Comparison of ENCODE assay signal across 31 mouse cellular contexts in the genomic region with DNA sequence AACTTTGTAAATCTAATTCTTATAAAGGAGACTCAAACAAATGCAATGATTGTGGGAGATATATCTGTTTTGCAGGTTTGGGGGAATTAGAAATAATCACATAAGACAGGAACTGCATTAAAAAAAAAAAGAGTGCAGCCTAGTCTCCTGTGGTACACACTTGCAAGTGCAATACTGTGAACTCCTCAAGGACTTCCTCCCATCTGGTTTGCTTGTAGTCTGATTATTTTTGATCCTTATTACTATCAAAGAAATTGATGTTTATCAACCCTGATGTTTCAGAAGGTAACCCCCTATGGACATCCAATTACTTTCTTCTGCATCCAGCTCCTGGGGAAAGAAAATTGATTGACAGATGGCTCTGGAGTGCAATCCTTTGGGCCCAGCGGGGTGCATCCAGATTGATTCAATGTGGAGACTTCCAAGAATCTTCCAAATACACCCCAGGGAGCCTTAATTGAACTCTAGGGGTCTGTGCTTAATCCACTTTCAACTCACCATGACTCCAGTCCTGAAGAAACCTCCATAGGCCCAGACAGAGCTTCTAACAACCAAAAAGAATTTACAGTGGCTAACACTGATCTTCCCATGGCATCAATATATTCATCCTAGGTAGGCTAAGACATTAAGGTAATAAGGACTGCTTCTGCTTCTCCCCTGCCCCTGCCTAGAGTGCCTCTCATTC. TPM values are rescaled to one million over a fixed set of nuclear protein-coding genes. Genes with fewer than 3 reads are reported as not detected.
DNase-seq lines count a peak whose midpoint lies in the region; ATAC-seq lines count a peak whose summit lies in the region.
"Had no signal": no experiment of that assay in that cellular context is flagged by ENCODE, and none has a peak within 500 bp of the region (broad histone marks: within the 10 kb centered on the region; RNA-seq: fewer than 3 reads in every experiment).

No protein-coding gene starts in this region.

- H3K27me3 ChIP-seq in hindbrain, embryonic 11.5 days (ENCODE audit: control insufficient read depth, insufficient read depth, low read length): no peaks in the 10 kb centered on the region
- no peaks in the 10 kb centered on the region for H3K27me3 ChIP-seq in hindbrain, embryonic 14.5 days (ENCODE audit: control insufficient read depth, insufficient read depth, low read length)
- H3K27me3 ChIP-seq in midbrain, embryonic 16.5 days (ENCODE audit: control insufficient read depth, insufficient read depth, low read depth, low read length): no peaks in the 10 kb centered on the region
- H3K27me3 ChIP-seq: embryonic facial prominence, embryonic 12.5 days; heart, embryonic 13.5 days; kidney, embryonic 15.5 days; limb, embryonic 15.5 days; megakaryocyte, embryonic 14.5 days; neural tube, embryonic 13.5 days; stomach, embryonic 15.5 days had no signal

- no peak overlapping the region for H3K4me2 ChIP-seq in hindbrain, embryonic 11.5 days (replicated peaks; ENCODE audit: low read depth, low read length)
- H3K4me2 ChIP-seq in hindbrain, embryonic 14.5 days (replicated peaks): no peak overlapping the region
- H3K4me2 ChIP-seq in midbrain, embryonic 16.5 days (ENCODE audit: low read length): no peak overlapping the region
- H3K4me2 ChIP-seq: embryonic facial prominence, embryonic 12.5 days; heart, embryonic 13.5 days; kidney, embryonic 15.5 days; limb, embryonic 15.5 days; lung, embryonic 14.5 days; neural tube, embryonic 13.5 days; stomach, embryonic 15.5 days had no signal

- H3K9ac ChIP-seq in hindbrain, embryonic 11.5 days (ENCODE audit: low read depth, low read length): no peak overlapping the region
- H3K9ac ChIP-seq in hindbrain, embryonic 14.5 days: no peak overlapping the region
- no peak overlapping the region for H3K9ac ChIP-seq in midbrain, embryonic 16.5 days (ENCODE audit: low read depth, low read length)
- H3K9ac ChIP-seq: embryonic facial prominence, embryonic 12.5 days; heart, embryonic 13.5 days; kidney, embryonic 15.5 days; limb, embryonic 15.5 days; liver, embryonic 14.5 days; lung, embryonic 14.5 days; neural tube, embryonic 13.5 days; stomach, embryonic 15.5 days had no signal

- H3K27ac ChIP-seq in hindbrain, embryonic 11.5 days (ENCODE audit: low read depth, low read length): no peak overlapping the region
- H3K27ac ChIP-seq in hindbrain, embryonic 14.5 days: no peak overlapping the region
- no peak overlapping the region for H3K27ac ChIP-seq in midbrain, embryonic 16.5 days (ENCODE audit: low read length)
- H3K27ac ChIP-seq: embryonic facial prominence, embryonic 12.5 days; heart, adult 2 months; heart, embryonic 13.5 days; kidney, embryonic 15.5 days; left cerebral cortex, adult 2 months; limb, embryonic 15.5 days; liver, embryonic 14.5 days; neural tube, embryonic 13.5 days; stomach, embryonic 15.5 days had no signal

- peak; percentile 7 for DNase-seq in embryo, embryonic 11 days
- no peak for DNase-seq in embryo, embryonic 9.5 days (ENCODE audit: extremely low spot score)
- DNase-seq in hindbrain, embryonic 11.5 days (ENCODE audit: low spot score): peak; percentile 6
- DNase-seq in hindbrain, embryonic 14.5 days (ENCODE audit: low spot score): no peak
- peak; percentile 11 for DNase-seq in mesoderm, embryonic 11.5 days (ENCODE audit: low read depth, low spot score)
- DNase-seq in thymus, postnatal 0 days (ENCODE audit: low spot score): no peak
- DNase-seq in heart, postnatal 10 days: no peak
- DNase-seq: adrenal gland, postnatal 25 days; cerebellum, adult 11 months; cerebellum, postnatal 36 days; gastrocnemius, postnatal 25 days; heart, adult 2 months; kidney, adult 11 months; kidney, postnatal 4 days; left cerebral cortex, postnatal 4 days; lung, embryonic 14.5 days; lung, postnatal 36 days had no signal

- H3K4me1 ChIP-seq in hindbrain, embryonic 11.5 days (replicated peaks; ENCODE audit: control insufficient read depth, insufficient read depth, low read length): no peaks in the 10 kb centered on the region
- no peaks in the 10 kb centered on the region for H3K4me1 ChIP-seq in hindbrain, embryonic 14.5 days (replicated peaks; ENCODE audit: control insufficient read depth, insufficient read depth, low read length)
- H3K4me1 ChIP-seq in midbrain, embryonic 16.5 days (ENCODE audit: control insufficient read depth, insufficient read depth, low read length): 0 out of 2 replicates have a peak, but pooled peaks cover 3% of the 10 kb centered on the region
- H3K4me1 ChIP-seq: embryonic facial prominence, embryonic 12.5 days; heart, embryonic 13.5 days; kidney, embryonic 15.5 days; limb, embryonic 15.5 days; megakaryocyte, embryonic 14.5 days; neural tube, embryonic 13.5 days; stomach, embryonic 15.5 days had no signal

- H3K9me3 ChIP-seq in hindbrain, embryonic 11.5 days (ENCODE audit: control insufficient read depth, low read length): no peaks in the 10 kb centered on the region
- no peaks in the 10 kb centered on the region for H3K9me3 ChIP-seq in hindbrain, embryonic 14.5 days (ENCODE audit: control insufficient read depth, low read length)
- H3K9me3 ChIP-seq in midbrain, embryonic 16.5 days (replicated peaks; ENCODE audit: control insufficient read depth, low read length, poor library complexity, severe bottlenecking): no peaks in the 10 kb centered on the region
- H3K9me3 ChIP-seq: embryonic facial prominence, embryonic 12.5 days; heart, embryonic 13.5 days; kidney, embryonic 15.5 days; limb, embryonic 15.5 days; megakaryocyte, embryonic 14.5 days; neural tube, embryonic 13.5 days; stomach, embryonic 15.5 days had no signal

- ATAC-seq in hindbrain, embryonic 11.5 days (ENCODE audit: low FRiP score): peak; percentile 35; the same call in 1 of the 2 replicates
- ATAC-seq in hindbrain, embryonic 14.5 days (ENCODE audit: low FRiP score): no peak
- ATAC-seq in midbrain, embryonic 16.5 days: peak; percentile 62

- H3K36me3 ChIP-seq in hindbrain, embryonic 11.5 days (ENCODE audit: control insufficient read depth, insufficient read depth, low read length): no peaks in the 10 kb centered on the region
- H3K36me3 ChIP-seq in hindbrain, embryonic 14.5 days (replicated peaks; ENCODE audit: control insufficient read depth, insufficient read depth): no peaks in the 10 kb centered on the region
- H3K36me3 ChIP-seq in midbrain, embryonic 16.5 days (ENCODE audit: control insufficient read depth, insufficient read depth, low read length): no peaks in the 10 kb centered on the region
- H3K36me3 ChIP-seq: embryonic facial prominence, embryonic 12.5 days; heart, embryonic 13.5 days; kidney, embryonic 15.5 days; limb, embryonic 15.5 days; neural tube, embryonic 13.5 days; stomach, embryonic 15.5 days had no signal

- intact Hi-C loops in heart, postnatal 10 days (cut with DNase I): no loop called here

- no peak overlapping the region for H3K4me3 ChIP-seq in hindbrain, embryonic 11.5 days (ENCODE audit: low read depth, low read length)
- no peak overlapping the region for H3K4me3 ChIP-seq in hindbrain, embryonic 14.5 days (replicated peaks; ENCODE audit: low read length)
- H3K4me3 ChIP-seq in midbrain, embryonic 16.5 days (ENCODE audit: low read depth, low read length): no peak overlapping the region
- H3K4me3 ChIP-seq: embryonic facial prominence, embryonic 12.5 days; erythroblast, embryonic 14.5 days; heart, adult 2 months; heart, embryonic 13.5 days; kidney, embryonic 15.5 days; left cerebral cortex, adult 2 months; limb, embryonic 15.5 days; megakaryocyte, embryonic 14.5 days; myocyte; neural tube, embryonic 13.5 days; stomach, embryonic 15.5 days had no signal

- 45% methylated on average over 1 of the region's 1 CpGs for WGBS in hindbrain, embryonic 11.5 days
- WGBS in hindbrain, embryonic 14.5 days: 34% methylated on average over 1 of the region's 1 CpGs
- WGBS in midbrain, embryonic 16.5 days: 26% methylated on average over 1 of the region's 1 CpGs

RNA-seq across cellular contexts. Expression of a gene that starts 37.4 kb away (rescaled TPM):
- polyA plus RNA-seq in hindbrain, embryonic 11.5 days (2014; fragmentation: Nextera tagmentation; extraction: Ambion mirVana): not detected in 2 replicates
- not detected in 2 replicates for polyA plus RNA-seq in hindbrain, embryonic 14.5 days (2014; fragmentation: Nextera tagmentation; extraction: Ambion mirVana)
- not detected in 2 replicates for polyA plus RNA-seq in midbrain, embryonic 16.5 days (2015; fragmentation: Nextera tagmentation; extraction: Ambion mirVana)
- 0.09 and 0.19 TPM in 2 replicates for polyA plus RNA-seq in thymus, postnatal 0 days (2015; fragmentation: Nextera tagmentation; extraction: Ambion mirVana)
- not detected for total RNA-seq in heart, postnatal 10 days (2021)
- total RNA-seq: adrenal gland, postnatal 25 days; ES-E14; gastrocnemius, postnatal 25 days; heart, adult 2 months; heart, postnatal 25 days; left cerebral cortex, adult 2 months; left cerebral cortex, postnatal 4 days had no signal
- polyA plus RNA-seq: embryonic facial prominence, embryonic 12.5 days; erythroblast, embryonic 14.5 days; heart, embryonic 13.5 days; kidney, embryonic 15.5 days; limb, embryonic 15.5 days; liver, embryonic 14.5 days; lung, embryonic 14.5 days; myocyte; neural tube, embryonic 13.5 days; stomach, embryonic 15.5 days had no signal

Comparison
In these comparisons a context has a peak if more than half of its experiments do, and no peak if none do; other contexts are left out.
1. DNase-seq: peak in embryo, embryonic 11 days (single experiment), hindbrain, embryonic 11.5 days (single experiment) and mesoderm, embryonic 11.5 days (single experiment); none in embryo, embryonic 9.5 days (single experiment), hindbrain, embryonic 14.5 days (single experiment), thymus, postnatal 0 days (single experiment) and heart, postnatal 10 days (0 of 2).